Mouse (Mus musculus) hindbrain, embryonic 12.5 days (tissue): ENCODE data around the gene Smim7. TPM values are rescaled to one million over a fixed set of nuclear protein-coding genes. Genes with fewer than 3 reads are reported as not detected.

ENCODE experiments used
- ATAC-seq: fragments of 200-750 bp; cut with Nextera tagmentation; 2 replicates; pipeline ENCODE4 v1.8.0; 2017; ENCODE audit warnings: moderate TSS enrichment; ENCODE audit not compliant: low FRiP score
- H3K27ac ChIP-seq: fragments of 300-500 bp; sonication (generic); 2 replicates; pipeline ENCODE4 v1.5.1; 2016; ENCODE audit warnings: mild to moderate bottlenecking
- H3K27me3 ChIP-seq: fragments of 300-500 bp; sonication (generic); 2 replicates; pipeline ENCODE4 v1.6.1; 2016; ENCODE audit warnings: mild to moderate bottlenecking
- H3K36me3 ChIP-seq: fragments of 300-500 bp; sonication (generic); 2 replicates; pipeline ENCODE4 v1.6.1; 2016; ENCODE audit warnings: mild to moderate bottlenecking
- H3K4me1 ChIP-seq: fragments of 300-500 bp; sonication (generic); 2 replicates; pipeline ENCODE4 v1.6.1; 2016
- H3K4me2 ChIP-seq: fragments of 300-500 bp; sonication (generic); replicated peaks from 2 replicates; pipeline ENCODE4 v1.6.1; 2016; ENCODE audit warnings: mild to moderate bottlenecking
- H3K4me3 ChIP-seq: fragments of 300-500 bp; sonication (generic); 2 replicates; pipeline ENCODE4 v1.5.1; 2016; ENCODE audit warnings: mild to moderate bottlenecking
- H3K9ac ChIP-seq: fragments of 300-500 bp; sonication (generic); 2 replicates; pipeline ENCODE4 v1.6.1; 2016; ENCODE audit warnings: mild to moderate bottlenecking, moderate library complexity
- H3K9me3 ChIP-seq: fragments of 300-500 bp; sonication (generic); replicated peaks from 2 replicates; pipeline ENCODE4 v1.6.1; 2016; ENCODE audit warnings: mild to moderate bottlenecking
- WGBS: fragments of 180-500 bp; shearing (Covaris S2); methylation state at CpG from one replicate; pipeline ENCODE4 v1.1.7; 2016; 5-methylcytosine and 5-hydroxymethylcytosine counted together
- polyA plus RNA-seq: library from polyadenylated mRNA; unstranded; fragments of >200 nt; fragmentation: Nextera tagmentation; extraction: Ambion mirVana; gene quantifications from 2 replicates; pipeline ENCODE4 v1.2.1, GENCODE M21; 2016

Smim7 gene
- 121 and 124 TPM in 2 replicates for polyA plus RNA-seq

- under 1% methylated on average over 52 of the region's 52 CpGs for WGBS
- H3K27me3 ChIP-seq: no peaks in the 10 kb centered on the region
- ATAC-seq: peak; percentile 98
- peaks cover 31% of the 10 kb centered on the region for H3K36me3 ChIP-seq
- H3K4me3 ChIP-seq: peak within 1 kb of the TSS; percentile 49
- peak within 1 kb of the TSS; percentile 97 for H3K4me2 ChIP-seq
- no peaks in the 10 kb centered on the region for H3K9me3 ChIP-seq
- H3K27ac ChIP-seq: peak within 1 kb of the TSS; percentile 88
- H3K9ac ChIP-seq: peak within 1 kb of the TSS; percentile 80
- peaks cover 19% of the 10 kb centered on the region for H3K4me1 ChIP-seq
Observed at GRCm38 (mm10) chr8:72570633-72571610, at the start of gene Smim7. Smim7 (minus strand) TSS chr8:72571088.

GRCm38 (mm10) chr8:72590198-72590597 lies 19.3 kb upstream of the Smim7 start:
- Histone ChIP-seq H3K27me3 (no peaks in the 10 kb centered on the region), H3K36me3 (no peaks in the 10 kb centered on the region), H3K9me3 (no peaks in the 10 kb centered on the region), H3K9ac (no peak overlapping the region), H3K4me1 (no peaks in the 10 kb centered on the region), H3K4me2 (no peak overlapping the region), H3K27ac (no peak overlapping the region), H3K4me3 (no peak overlapping the region)
- WGBS: 59% methylated on average over 2 of the region's 2 CpGs
- no peak for ATAC-seq

- H3K4me1 ChIP-seq: no peaks in the 10 kb centered on the region
- no peak overlapping the region for H3K27ac ChIP-seq
- 77% methylated on average over 7 of the region's 7 CpGs for WGBS
- no peak overlapping the region for H3K4me3 ChIP-seq
- no peak for ATAC-seq
- H3K9me3 ChIP-seq: no peaks in the 10 kb centered on the region
- H3K27me3 ChIP-seq: no peaks in the 10 kb centered on the region
- H3K36me3 ChIP-seq: no peaks in the 10 kb centered on the region
- no peak overlapping the region for H3K9ac ChIP-seq
- no peak overlapping the region for H3K4me2 ChIP-seq
Observed at GRCm38 (mm10) chr8:72589286-72589685, 18.4 kb upstream of the Smim7 start.

GRCm38 (mm10) chr8:72588865-72589264 lies 18.0 kb upstream of the Smim7 start:
- H3K9me3 ChIP-seq: no peaks in the 10 kb centered on the region
- no peak for ATAC-seq
- no peak overlapping the region for H3K4me3 ChIP-seq
- no peak overlapping the region for H3K9ac ChIP-seq
- H3K4me1 ChIP-seq: no peaks in the 10 kb centered on the region
- no peaks in the 10 kb centered on the region for H3K27me3 ChIP-seq
- H3K4me2 ChIP-seq: no peak overlapping the region
- WGBS: 90% methylated on average over 10 of the region's 10 CpGs
- H3K36me3 ChIP-seq: no peaks in the 10 kb centered on the region
- H3K27ac ChIP-seq: no peak overlapping the region

- H3K27me3 ChIP-seq: no peaks in the 10 kb centered on the region
- no peaks in the 10 kb centered on the region for H3K4me1 ChIP-seq
- H3K9ac ChIP-seq: no peak overlapping the region
- H3K36me3 ChIP-seq: no peaks in the 10 kb centered on the region
- no peak overlapping the region for H3K4me3 ChIP-seq
- no peak overlapping the region for H3K27ac ChIP-seq
- no peak for ATAC-seq
- WGBS: 75% methylated on average over 6 of the region's 6 CpGs
- no peak overlapping the region for H3K4me2 ChIP-seq
- H3K9me3 ChIP-seq: no peaks in the 10 kb centered on the region
Observed at GRCm38 (mm10) chr8:72587806-72588205, 16.9 kb upstream of the Smim7 start.

GRCm38 (mm10) chr8:72584390-72584789 lies 13.5 kb upstream of the Smim7 start:
- H3K9me3 ChIP-seq: no peaks in the 10 kb centered on the region
- no peak overlapping the region for H3K27ac ChIP-seq
- no peak overlapping the region for H3K4me2 ChIP-seq
- no peaks in the 10 kb centered on the region for H3K27me3 ChIP-seq
- ATAC-seq: no peak
- no peaks in the 10 kb centered on the region for H3K4me1 ChIP-seq
- no peak overlapping the region for H3K9ac ChIP-seq
- WGBS: 81% methylated on average over 6 of the region's 6 CpGs
- no peak overlapping the region for H3K4me3 ChIP-seq
- peaks cover 5% of the 10 kb centered on the region; the same call in 1 of the 2 replicates for H3K36me3 ChIP-seq

- Histone ChIP-seq H3K9me3 (no peaks in the 10 kb centered on the region), H3K9ac (no peak overlapping the region), H3K36me3 (peaks cover 6% of the 10 kb centered on the region; the same call in 1 of the 2 replicates), H3K27ac (no peak overlapping the region), H3K4me1 (no peaks in the 10 kb centered on the region), H3K4me2 (no peak overlapping the region), H3K4me3 (no peak overlapping the region), H3K27me3 (no peaks in the 10 kb centered on the region)
- 92% methylated on average over 7 of the region's 7 CpGs for WGBS
- no peak for ATAC-seq
Observed at GRCm38 (mm10) chr8:72583056-72583771, 12.3 kb upstream of the Smim7 start.

GRCm38 (mm10) chr8:72579374-72579773 lies 8.5 kb upstream of the Smim7 start:
- no peaks in the 10 kb centered on the region for H3K27me3 ChIP-seq
- no peak for ATAC-seq
- H3K4me1 ChIP-seq: no peaks in the 10 kb centered on the region
- no peak overlapping the region for H3K9ac ChIP-seq
- WGBS: 71% methylated on average over 9 of the region's 9 CpGs
- H3K4me3 ChIP-seq: no peak overlapping the region
- peaks cover 6% of the 10 kb centered on the region; the same call in 1 of the 2 replicates for H3K36me3 ChIP-seq
- no peak overlapping the region for H3K27ac ChIP-seq
- no peak overlapping the region for H3K4me2 ChIP-seq
- H3K9me3 ChIP-seq: no peaks in the 10 kb centered on the region

GRCm38 (mm10) chr8:72577941-72578340 lies 7.1 kb upstream of the Smim7 start:
- Histone ChIP-seq H3K36me3 (peaks cover 6% of the 10 kb centered on the region; the same call in 1 of the 2 replicates), H3K4me1 (peaks cover under 1% of the 10 kb centered on the region), H3K4me3 (no peak overlapping the region), H3K9me3 (no peaks in the 10 kb centered on the region), H3K4me2 (no peak overlapping the region), H3K9ac (no peak overlapping the region), H3K27me3 (no peaks in the 10 kb centered on the region), H3K27ac (no peak overlapping the region)
- no peak for ATAC-seq
- 79% methylated on average over 1 of the region's 1 CpGs for WGBS

GRCm38 (mm10) chr8:72577266-72577665 lies 6.4 kb upstream of the Smim7 start:
- WGBS: 79% methylated on average over 3 of the region's 3 CpGs
- Histone ChIP-seq H3K27me3 (no peaks in the 10 kb centered on the region), H3K4me2 (no peak overlapping the region), H3K36me3 (peaks cover 6% of the 10 kb centered on the region; the same call in 1 of the 2 replicates), H3K9me3 (no peaks in the 10 kb centered on the region), H3K4me1 (peaks cover 8% of the 10 kb centered on the region), H3K27ac (no peak overlapping the region), H3K9ac (no peak overlapping the region), H3K4me3 (no peak overlapping the region)
- ATAC-seq: no peak

- WGBS: 95% methylated on average over 6 of the region's 6 CpGs
- no peaks in the 10 kb centered on the region for H3K27me3 ChIP-seq
Observed at GRCm38 (mm10) chr8:72575915-72576314, 5.0 kb upstream of the Smim7 start.

GRCm38 (mm10) chr8:72573450-72573849 lies 2.6 kb upstream of the Smim7 start:
- no peak for ATAC-seq
- no peak overlapping the region for H3K9ac ChIP-seq
- no peak overlapping the region for H3K4me2 ChIP-seq
- 86% methylated on average over 6 of the region's 6 CpGs for WGBS
- no peaks in the 10 kb centered on the region for H3K9me3 ChIP-seq
- no peaks in the 10 kb centered on the region for H3K27me3 ChIP-seq
- H3K36me3 ChIP-seq: peaks cover 6% of the 10 kb centered on the region
- no peak overlapping the region for H3K4me3 ChIP-seq
- H3K4me1 ChIP-seq: peaks cover 19% of the 10 kb centered on the region
- H3K27ac ChIP-seq: no peak overlapping the region

More at GRCm38 (mm10) chr8:72575915-72576314, 5.0 kb upstream of the Smim7 start:
- Histone ChIP-seq H3K9ac (no peak overlapping the region), H3K4me3 (no peak overlapping the region), H3K9me3 (no peaks in the 10 kb centered on the region), H3K4me1 (peaks cover 9% of the 10 kb centered on the region), H3K27ac (no peak overlapping the region), H3K36me3 (peaks cover 6% of the 10 kb centered on the region; the same call in 1 of the 2 replicates), H3K4me2 (no peak overlapping the region)
- ATAC-seq: no peak
